Mouse (Mus musculus) heart, adult 2 months (tissue): ENCODE measurements at regions not wholly inside any gene's neighbourhood (a gene's known extent, or its start where the extent isn't known, plus 50 kb on each side); places are given as distances from the start of the nearest gene placed in this dataset.

Experiments used
- CTCF ChIP-seq: fragments of 200-600 bp; IDR thresholded peaks from 2 replicates; pipeline ENCODE4 v1.8.1; 2022; ENCODE audit warnings: antibody characterized with exemption, mild to moderate bottlenecking, moderate library complexity
- EP300 ChIP-seq: fragments of 200-500 bp; IDR thresholded peaks from 2 replicates; pipeline ENCODE4 v1.6.1; 2011; ENCODE audit warnings: low read depth, low read length, control low read depth; ENCODE audit not compliant: insufficient read depth
- POLR2A ChIP-seq: fragments of 200-500 bp; IDR thresholded peaks from 2 replicates; pipeline ENCODE4 v1.6.1; 2011; ENCODE audit warnings: mild to moderate bottlenecking, low read depth, low read length, control low read depth; ENCODE audit not compliant: insufficient read depth

GRCm38 (mm10) chr11:28708431-28708830 lies 124.3 kb upstream of the Ccdc85a start:
- no peak for TF ChIP-seq CTCF
- no peak for TF ChIP-seq POLR2A
- TF ChIP-seq EP300, result no peak
